Mouse (Mus musculus) skeletal muscle tissue, adult 2 months (tissue): ENCODE measurements at regions not wholly inside any gene's neighbourhood (a gene's known extent, or its start where the extent isn't known, plus 50 kb on each side); places are given as distances from the start of the nearest gene placed in this dataset.

Experiments
- DNase-seq: peaks from one replicate; pipeline ENCODE4 v3.0.0-alpha.2; 2012; ENCODE audit warnings: low read depth, low spot score

DNA sequence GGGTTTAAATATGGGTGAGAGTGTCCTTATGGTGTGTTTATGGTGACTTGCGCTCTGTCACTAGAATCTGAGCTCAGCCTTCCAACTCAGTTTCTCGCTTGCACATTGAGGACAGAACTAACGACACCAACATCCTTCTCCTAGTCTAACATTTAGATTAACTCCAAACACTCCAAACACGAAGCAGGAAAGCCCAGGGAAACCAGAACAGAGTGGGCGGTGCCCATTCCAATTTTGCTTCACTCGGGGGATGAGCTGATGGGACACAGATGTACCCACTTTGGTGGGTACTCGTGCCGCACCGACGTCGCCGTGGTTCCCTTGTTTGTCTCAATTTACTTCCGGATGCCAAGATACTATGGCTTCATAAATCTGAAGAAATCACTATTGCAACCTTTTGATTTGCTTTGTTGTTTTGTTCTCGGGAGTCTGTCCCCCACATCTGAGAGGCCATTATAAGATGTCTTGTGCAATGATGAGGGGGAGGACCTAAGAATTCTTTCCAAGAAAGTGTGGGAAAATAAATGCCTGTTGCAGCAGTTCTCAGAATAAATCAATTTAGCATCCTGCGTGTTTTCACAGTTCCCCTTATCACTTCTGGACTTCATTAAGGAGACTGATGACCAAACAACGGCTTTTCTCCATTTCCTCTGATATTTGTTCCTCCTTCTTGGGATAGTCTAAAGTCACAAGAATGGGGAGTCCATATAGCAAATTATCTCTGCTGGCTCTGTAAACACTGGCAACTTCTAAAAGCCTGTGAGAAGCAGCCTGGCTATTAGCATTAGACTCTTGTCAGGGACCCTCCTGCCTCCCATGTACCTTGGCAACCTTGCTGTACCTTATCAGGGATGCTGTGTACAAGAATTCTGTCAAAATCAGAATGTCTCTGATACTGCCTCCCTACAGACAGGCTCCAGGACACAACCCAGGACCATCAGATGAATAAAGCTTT, 96.2 kb upstream of the Klf9 start:
- DNase-seq: no peak

DNA sequence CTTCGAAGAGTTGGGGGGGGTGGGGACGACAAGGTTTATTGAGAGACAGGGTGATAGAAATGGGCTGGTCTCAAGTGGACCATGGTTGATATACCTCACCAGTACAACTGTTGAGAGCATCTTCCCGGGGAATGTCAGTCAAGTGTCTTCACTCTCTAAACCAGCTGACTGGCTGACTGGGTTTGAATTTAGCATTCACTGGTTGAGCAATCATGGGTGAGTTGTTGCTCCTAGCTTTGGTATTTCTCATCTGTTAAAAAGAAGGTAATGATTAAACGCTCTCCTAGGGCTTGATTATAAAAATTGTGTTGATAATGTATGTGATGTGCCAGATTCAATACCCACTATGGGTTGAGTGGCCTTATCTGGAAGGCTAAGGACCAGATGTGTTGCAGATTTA, 89.6 kb upstream of the Klf9 start:
- DNase-seq: no peak

DNA sequence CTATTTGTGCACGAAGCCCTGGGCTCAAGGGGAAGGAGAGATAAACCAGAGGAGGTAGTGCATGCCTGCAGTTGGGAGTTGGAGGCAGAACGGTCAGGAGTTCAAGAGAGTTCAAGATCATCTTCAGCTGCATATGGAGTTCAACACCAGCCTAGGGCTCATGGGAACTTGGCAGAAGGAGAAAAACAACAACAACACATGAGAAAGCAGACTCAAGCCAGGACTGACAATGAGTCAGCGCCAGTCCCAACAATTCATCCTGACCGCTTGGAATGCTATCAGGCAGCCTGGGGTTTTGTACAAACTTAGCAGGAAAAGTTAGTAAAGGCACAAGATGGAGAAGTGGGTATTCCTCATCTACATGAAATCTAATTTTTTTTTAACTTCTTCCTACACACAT, 86.6 kb upstream of the Klf9 start:
- peak; percentile 64 for DNase-seq

DNA sequence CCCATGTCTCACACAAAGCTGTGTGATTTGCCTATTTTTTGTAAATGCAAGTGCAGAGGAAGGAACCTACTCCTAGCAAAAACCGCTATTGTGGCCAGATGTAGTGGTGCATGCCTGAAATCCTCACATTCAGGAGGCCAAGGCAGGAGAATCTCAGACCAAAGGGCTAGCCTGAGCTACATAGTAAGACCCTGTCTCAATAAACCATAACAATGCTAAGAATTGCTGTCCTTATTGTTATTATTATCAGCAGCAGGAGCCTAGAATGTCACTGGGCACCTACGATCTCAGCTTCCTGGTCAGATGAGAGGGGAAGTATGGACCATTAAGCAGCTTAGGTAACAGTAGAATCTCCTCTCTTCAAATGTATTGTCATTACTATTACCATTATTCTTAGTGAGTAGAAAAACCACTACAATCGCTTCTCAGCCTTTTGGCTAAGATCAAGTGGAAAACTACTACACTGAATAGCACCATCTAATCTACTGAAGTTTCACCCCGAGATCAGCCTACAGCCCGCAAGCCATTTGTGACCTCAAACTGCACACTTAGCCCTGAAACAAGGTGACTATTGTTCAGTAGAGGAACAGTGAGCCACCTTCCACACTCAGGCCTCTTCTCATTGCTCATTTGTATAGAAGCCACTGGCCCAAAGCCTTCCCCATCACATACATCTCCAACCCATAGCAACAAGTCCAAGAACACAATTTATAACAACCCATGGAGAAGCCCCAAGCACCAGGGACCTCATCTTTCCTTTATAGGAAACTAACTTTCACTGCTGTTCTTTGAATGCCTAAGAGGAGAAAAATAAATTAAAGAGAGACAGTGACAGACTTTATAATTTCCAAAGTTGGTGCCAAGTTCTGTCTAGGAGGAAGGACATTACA, 84.9 kb upstream of the Klf9 start:
- DNase-seq: no peak

DNA sequence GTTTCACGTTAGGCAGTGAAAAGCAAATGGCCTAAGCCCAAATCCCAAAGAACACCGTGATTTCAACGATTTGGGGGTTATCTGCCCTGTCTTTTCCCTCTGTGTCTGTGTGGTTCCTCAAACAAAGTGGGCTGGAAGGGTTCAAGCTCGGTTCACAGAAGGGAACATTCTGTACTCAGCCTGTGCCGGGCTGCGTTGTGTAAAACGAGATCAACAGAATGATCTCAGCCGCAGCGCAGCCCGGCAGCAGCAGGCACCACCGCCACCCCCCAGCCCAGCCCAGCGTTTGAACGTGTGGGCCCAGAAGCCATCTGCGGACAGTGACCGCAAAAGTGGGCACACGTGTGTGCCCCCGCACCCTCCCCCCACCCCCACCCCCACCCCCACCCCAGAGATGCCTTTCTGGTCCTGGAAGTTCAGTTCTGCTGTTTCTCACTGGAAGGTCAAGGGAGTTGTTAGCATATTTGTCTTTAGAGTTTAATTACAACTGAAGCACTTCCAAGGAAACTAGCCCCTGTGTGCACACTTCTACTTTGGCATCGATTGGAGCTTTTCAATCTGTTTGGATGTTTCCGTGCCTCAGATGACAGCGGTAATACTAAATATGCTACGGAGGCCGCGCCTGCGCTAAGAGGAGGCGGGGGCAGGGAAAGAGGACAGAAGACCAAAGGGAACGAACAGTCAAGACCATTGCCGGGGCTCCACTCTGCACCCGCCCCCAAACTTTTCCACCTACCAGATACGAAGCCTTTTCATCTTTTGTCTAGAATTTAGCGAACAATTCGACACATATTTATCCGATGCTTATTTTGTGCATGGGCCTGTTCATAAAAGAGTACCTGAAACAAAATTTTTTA, 83.9 kb upstream of the Klf9 start:
- peak; percentile 95 for DNase-seq

DNA sequence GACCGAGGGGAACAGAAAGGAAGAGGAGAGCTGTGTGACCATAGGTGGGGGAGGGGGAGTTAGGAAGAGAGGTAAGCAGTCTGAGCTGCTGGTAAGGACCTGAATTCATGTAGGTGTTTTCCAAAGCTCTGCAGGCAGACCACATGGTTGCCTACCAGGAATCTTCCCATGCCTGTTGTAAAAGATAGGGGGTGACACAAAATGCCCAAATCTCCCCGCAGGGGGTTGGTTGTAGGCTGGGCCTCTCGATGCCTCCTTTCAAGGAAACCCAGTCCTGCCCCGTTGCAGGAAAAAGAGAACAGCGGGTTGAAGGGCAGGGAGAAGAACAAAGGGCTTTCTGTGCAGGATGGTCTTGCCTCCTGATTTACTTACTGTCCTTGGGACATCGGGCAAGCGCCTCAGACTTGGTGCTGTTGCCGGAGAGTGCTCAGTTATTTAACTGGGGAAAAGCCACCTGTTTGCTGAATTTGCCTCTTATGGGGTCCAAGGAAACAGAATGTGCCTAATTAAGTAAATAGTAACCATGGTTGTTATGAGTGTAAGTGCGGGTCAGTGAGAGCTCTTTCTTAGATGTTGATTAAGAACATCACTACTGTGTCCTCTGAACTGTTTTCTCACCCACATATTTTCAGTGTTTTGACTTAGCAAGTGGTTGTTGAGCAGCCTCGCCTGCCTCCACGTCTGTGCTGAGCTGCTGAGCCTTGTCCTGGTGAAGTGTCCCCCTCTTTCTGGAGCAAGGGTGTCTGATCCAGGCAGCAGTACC, 83.1 kb upstream of the Klf9 start:
- DNase-seq: no peak

DNA sequence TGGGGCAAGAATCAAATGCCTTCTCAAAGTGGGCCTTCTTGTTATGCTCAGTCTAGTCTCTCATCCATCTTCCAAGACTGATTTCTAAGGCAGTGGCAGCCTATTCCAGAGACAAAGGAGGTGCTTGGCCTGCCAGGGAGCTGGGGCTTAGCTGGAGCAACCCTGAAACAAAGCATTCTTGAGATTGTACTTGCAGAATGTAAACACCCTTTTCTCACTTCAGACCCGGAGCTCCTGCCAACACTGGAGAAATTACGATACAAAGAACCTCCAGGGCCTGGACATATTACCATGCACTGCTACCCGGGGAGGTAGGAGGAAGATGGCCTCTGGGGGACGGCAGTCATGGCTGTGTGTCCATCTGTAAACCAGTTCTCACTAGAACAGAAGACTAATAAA, 82.5 kb upstream of the Klf9 start:
- DNase-seq: no peak

DNA sequence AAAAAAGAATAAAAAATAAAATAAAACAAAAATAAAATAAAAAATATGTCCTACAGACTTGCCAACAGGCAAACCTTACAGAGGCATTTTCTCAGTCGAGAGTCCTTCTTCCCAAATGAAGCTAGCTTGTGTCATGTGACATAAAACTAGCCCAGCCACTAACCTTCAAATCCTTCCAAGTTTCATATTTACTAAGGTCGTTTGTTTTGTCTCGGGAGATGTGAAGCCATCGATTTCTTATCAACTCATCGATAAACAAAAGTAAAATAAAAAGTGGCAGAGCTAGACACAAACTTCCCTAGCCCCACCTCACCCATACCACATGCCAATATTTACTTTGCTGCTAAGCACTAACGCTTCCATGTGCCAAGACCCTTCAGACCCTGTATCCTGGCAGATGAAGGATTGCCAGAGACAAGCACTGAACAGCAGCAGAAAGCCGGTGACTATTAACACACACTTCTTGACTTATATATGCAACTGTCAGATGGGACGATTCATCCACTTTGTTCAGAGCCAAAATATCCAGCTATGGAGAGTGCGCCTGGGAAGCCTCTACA, 79.9 kb upstream of the Klf9 start:
- no peak for DNase-seq

DNA sequence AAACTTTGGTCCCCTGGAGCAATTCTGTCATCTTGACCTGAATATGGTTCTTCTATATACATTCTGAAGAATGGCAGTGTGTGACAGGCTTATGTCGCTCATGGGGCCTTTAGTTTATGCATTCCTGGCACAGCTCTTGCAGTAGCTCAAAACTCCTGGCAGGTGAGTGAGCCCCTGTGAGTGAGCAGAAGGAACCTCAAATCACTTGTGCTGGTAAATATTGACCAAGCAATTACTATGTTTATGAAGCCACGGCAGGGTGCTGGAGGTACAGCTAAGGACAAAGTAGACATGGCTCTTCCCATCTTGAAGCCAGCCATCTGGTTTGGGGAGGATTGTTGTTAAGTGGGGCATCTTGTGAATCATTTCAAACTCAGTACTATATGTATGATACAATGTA, 79.1 kb upstream of the Klf9 start:
- DNase-seq: no peak

DNA sequence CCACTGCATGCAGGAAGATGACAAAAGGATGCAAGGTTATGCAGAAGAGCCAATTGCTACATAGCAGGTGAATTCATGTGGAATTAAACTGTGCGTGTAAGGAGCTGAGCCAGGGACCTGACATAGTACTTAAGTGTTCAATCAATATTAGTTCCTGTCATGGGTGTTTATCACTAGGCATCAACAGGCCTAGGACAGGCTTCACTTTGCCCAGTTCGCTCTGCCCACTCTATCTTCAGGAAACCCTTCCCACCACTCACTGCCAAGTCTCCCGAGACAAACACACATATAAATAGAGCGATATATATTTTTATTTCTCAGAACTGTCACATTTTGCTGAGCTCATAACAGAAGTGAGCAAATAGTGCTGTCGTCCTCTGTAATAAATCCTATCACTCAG, 78.2 kb upstream of the Klf9 start:
- DNase-seq: peak; percentile 53

DNA sequence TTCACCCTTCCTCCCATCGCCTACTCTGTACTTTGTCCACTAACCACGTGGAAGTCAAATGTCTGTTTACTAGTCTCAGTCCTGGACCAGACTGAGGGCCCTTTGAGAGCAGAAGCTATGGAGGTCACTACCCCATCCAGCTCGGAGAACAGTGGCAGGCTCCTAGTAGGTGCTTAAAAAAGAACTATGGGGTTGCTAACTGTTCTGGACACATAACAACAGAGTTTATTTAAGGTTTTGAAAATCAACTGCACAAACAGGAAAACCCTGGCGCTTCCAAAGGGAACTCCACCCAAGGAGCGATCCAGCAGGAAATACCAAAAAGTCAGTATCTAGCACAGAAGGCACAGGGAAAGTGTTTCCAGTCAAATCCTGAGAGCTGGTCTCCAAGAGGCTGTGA, 75.5 kb upstream of the Klf9 start:
- peak; percentile 69 for DNase-seq

DNA sequence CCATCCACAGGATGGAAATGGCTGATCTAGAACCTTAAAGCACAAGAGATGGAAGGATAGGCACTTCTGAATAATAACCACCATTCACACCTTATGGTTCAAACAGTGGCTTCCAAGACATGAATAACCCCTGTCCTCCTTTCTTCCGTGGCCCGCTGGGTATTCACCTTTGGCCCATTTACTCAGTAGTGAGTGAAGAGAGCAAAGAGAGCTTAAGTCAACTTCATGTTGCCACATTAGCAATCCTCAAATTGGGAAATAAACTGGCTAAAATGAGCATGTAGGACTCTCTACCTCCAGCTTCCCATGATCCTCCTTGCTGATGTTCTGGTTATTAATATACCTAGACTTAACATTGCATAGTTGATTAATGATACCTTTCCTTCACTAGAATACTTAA, 74.3 kb upstream of the Klf9 start:
- no peak for DNase-seq

DNA sequence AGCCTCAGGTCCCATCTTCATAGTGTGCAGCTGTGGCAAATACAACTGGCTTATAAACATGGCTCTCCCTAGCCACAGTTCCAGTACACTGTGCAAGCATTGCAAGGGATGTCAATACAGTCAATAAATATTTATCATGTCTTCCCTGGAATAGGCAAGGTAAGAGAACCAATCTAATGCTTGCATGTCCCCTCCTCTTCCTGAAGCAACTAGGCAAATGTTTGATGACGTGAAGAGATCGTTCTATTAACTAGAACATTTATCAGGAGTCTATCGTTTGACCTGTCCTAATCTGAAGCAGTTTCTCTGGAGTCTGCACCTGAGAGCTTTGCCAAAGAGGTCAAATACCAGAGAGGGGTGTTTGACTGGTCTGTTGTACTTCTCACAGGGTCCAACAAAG, 72.4 kb upstream of the Klf9 start:
- DNase-seq: no peak

DNA sequence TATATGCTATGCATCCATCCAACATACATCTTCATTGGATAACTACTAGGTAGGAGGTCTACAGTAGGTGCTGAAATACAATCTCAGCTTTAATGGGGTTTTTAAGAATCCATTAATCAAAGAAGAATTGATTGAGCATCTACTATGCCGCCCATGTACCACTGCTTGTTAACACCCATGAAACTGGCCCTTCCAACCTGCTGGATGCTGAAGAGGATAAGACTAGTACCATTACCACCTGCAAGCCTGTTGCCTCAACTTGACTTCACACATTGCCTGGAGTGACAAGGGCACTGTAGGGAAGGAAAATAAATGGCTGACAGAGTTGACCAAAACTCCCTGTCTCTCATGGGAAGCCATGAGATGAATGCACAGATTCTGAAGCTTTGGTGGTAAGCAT, 71.4 kb upstream of the Klf9 start:
- no peak for DNase-seq

DNA sequence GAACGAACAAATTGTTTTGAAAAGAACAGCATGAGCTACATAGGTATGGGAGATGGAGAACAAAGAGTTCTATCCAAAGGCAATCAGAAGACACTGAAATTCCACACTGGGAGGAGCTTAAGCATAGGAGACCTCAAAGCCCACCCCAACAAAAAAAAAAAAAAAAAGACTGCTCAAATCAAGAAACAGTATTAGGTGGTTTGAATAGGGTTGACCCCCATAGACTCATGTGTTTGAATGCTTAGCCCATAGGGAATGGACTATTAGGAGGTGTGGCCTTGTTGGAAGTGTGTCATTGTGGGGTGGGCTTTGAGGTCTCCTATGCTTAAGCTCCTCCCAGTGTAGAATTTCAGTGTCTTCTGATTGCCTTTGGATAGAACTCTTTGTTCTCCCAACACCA, 70.0 kb upstream of the Klf9 start:
- no peak for DNase-seq

DNA sequence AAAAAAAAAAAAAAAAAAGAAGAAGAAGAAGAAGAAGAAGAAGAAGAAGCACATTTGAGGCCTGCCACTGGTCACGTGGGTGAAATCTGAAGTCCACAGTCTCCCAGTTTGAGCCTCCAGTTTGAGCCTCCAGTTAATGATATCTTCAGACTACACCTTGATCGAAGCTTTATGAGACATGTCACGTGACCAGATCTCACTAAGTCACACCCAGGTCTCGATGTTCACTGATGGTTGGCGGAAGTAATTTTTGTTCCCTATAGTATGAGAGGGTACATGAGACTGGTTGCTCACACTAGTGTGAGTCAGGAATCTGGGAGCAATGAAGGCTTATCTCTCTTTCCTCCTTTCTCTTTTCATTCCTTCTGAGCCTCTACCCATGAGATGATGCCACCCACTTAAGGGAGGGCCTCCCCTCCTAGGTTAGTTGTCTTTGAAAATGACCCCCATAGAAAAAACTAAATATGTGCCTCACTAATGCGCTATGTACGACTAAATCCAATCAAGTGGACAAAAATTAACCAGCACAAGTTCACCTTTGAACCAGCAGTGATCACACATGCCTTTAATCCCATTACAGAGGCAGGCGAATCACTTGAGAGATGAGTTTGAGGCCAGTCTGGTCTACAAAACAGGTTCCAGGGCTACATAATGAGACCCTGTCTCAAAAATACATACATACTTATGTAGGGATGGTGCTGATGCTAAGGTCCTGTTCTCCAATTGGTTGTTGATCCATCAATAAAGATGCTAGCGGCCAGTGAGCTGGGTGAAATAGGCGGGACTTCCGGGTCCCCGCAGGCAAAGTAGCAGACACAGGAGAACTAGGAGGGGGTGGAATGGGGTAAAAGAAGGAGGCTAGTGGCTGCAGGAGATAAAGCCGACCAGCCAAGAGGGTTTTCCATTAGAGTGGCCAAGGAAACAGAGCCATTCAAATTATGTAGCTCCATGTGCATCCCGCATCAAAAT, 66.1 kb upstream of the Klf9 start:
- no peak for DNase-seq

DNA sequence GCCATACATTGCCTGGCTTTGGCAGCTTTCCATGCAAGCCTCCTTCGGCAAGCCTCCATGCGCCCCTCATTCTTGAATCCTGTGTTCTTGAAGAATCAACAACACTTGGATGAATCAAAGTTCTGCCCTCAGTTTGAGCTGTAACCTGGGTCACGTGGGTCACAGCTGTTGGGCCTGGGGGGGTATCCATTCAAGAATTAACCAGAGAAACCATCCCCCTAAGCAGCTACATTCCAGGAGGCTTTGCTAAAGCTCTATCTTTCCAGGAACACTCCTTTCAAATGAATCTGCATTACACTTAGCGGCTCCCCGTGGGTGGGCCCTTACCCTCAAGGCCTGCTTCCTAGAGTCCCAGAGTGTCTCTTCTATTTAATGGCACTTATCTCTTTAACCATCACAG, 65.2 kb upstream of the Klf9 start:
- DNase-seq: no peak

DNA sequence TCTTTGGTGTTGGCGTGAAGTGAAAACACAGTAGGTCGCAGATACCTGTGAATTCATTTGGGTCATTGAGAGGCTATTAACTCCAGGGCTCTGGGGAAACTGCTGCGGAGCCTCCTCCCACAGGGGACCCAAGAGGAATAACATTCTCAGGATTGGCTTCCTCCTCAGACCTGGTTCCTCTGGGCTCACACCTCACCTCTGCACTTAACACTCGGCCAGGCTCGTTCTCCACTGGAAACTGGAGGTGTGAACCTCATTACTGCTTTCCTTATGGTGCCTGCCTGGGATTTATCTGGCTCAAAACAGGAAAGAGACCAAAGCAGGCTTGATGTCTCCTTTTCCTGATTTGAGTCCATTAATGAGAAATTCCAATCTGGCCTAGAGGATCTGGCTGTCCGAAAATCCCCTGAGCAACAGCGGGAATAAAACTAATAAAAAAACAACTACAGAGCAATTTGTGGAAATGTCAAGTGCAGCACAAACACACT, 55.8 kb upstream of the Klf9 start:
- DNase-seq: no peak

DNA sequence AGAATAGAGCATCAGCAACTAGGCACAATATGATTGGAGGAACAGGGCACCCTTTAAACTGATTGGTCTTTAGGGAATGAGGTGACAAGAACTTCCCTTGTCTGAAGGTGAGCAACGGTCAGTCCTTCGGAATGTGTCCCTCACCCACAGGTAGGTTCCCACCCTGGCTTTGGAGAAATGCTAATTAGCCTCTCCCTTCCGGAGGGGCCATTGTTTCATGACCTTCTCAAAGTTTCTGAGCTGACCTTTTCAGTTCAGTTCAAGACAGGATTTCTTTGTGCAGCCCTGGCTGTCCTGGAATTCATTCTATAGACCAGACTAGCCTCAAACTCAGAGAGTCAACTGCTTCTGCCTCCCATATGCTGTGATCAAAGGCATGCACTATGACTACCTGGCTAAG, 53.5 kb upstream of the Klf9 start:
- DNase-seq: no peak
